Comparison of ENCODE assay signal across 16 mouse cellular contexts in the genomic region with DNA sequence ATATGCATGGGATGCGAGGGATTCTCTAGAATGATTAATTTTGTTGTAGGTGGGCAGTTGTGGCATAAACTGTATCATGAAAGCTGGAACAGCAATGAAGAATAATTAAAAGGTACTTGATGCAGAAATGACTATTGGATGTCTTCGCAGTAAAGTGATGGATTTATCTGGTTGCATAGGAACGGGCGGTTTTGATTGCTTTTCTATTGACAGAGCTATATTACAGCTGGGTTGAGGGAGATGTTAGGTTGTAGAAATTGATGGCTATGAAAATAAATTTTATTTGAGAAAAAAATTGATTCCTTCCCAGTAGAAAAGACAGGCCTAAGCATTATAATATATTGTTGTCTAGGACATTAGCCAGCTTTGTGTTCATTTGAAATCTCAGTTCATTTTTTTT.
"Had no signal": no experiment of that assay in that cellular context is flagged by ENCODE, and none has a peak within 500 bp of the region (broad histone marks: within the 10 kb centered on the region; RNA-seq: fewer than 3 reads in every experiment).

No protein-coding gene starts in this region.

- H3K4me2 ChIP-seq: lung, embryonic 14.5 days; midbrain, embryonic 12.5 days had no signal

- ATAC-seq: midbrain, embryonic 16.5 days had no signal

- DNase-seq: lung, adult 18-20 months; lung, embryonic 14.5 days; lung, postnatal 10 days; lung, postnatal 4 days; right cerebral cortex, adult 18-20 months; right cerebral cortex, postnatal 25 days; right cerebral cortex, postnatal 4 days; spleen, adult 18-20 months; thymus, adult 18-20 months; thymus, postnatal 14 days; thymus, postnatal 36 days had no signal

- H3K36me3 ChIP-seq: midbrain, embryonic 10.5 days; midbrain, embryonic 12.5 days had no signal

- H3K27ac ChIP-seq: liver, embryonic 14.5 days; midbrain, embryonic 10.5 days; midbrain, embryonic 12.5 days had no signal

- H3K4me1 ChIP-seq: midbrain, embryonic 12.5 days had no signal

- H3K9ac ChIP-seq: liver, embryonic 14.5 days; lung, embryonic 14.5 days; midbrain, embryonic 12.5 days had no signal

- H3K27me3 ChIP-seq: midbrain, embryonic 12.5 days had no signal

- H3K9me3 ChIP-seq: midbrain, embryonic 10.5 days; midbrain, embryonic 12.5 days had no signal

- H3K4me3 ChIP-seq: midbrain, embryonic 10.5 days; midbrain, embryonic 12.5 days; myocyte had no signal
